Mouse (Mus musculus) heart, embryonic 16.5 days (tissue): ENCODE results near the gene Riok1. TPM values are rescaled to one million over a fixed set of nuclear protein-coding genes. Genes with fewer than 3 reads are reported as not detected.
A peak's percentile ranks its signal among the peaks of the same experiment; 100 is the strongest.

Experiments
- ATAC-seq: fragments of 200-750 bp; cut with Nextera tagmentation; replicated peaks from 2 replicates; pipeline ENCODE4 v1.8.0; 2017; ENCODE audit warnings: moderate number of reproducible peaks; ENCODE audit not compliant: insufficient read depth, low FRiP score; ENCODE audit errors: extremely low read depth
- H3K27ac ChIP-seq: fragments of 300-500 bp; sonication (generic); 2 replicates; pipeline ENCODE4 v1.5.1; 2014; ENCODE audit warnings: mild to moderate bottlenecking, low read length, control low read depth, moderate library complexity
- H3K27me3 ChIP-seq: fragments of 300-500 bp; sonication (generic); 2 replicates; pipeline ENCODE4 v1.6.1; 2014; ENCODE audit warnings: low read length, mixed read lengths; ENCODE audit not compliant: control insufficient read depth, insufficient read depth
- H3K36me3 ChIP-seq: fragments of 300-500 bp; sonication (generic); 2 replicates; pipeline ENCODE4 v1.6.1; 2014; ENCODE audit not compliant: control insufficient read depth, insufficient read depth
- H3K4me1 ChIP-seq: fragments of 300-500 bp; sonication (generic); 2 replicates; pipeline ENCODE4 v1.6.1; 2014; ENCODE audit warnings: low read length, mixed read lengths; ENCODE audit not compliant: control insufficient read depth, insufficient read depth
- H3K4me2 ChIP-seq: fragments of 300-500 bp; sonication (generic); 2 replicates; pipeline ENCODE4 v1.6.1; 2014; ENCODE audit warnings: low read depth, mild to moderate bottlenecking, control low read depth, low read length
- H3K4me3 ChIP-seq: fragments of 300-500 bp; sonication (generic); 2 replicates; pipeline ENCODE4 v1.5.1; 2014; ENCODE audit warnings: mild to moderate bottlenecking, control low read depth, low read length
- H3K9ac ChIP-seq: fragments of 300-500 bp; sonication (generic); 2 replicates; pipeline ENCODE4 v1.6.1; 2014; ENCODE audit warnings: low read length, control low read depth
- H3K9me3 ChIP-seq: fragments of 300-500 bp; sonication (generic); replicated peaks from 2 replicates; pipeline ENCODE4 v1.6.1; 2016; ENCODE audit warnings: low read length; ENCODE audit not compliant: control insufficient read depth
- WGBS: fragments of 180-500 bp; shearing (Covaris S2); extraction: QIAGEN DNeasy Blood & Tissue Kit; methylation state at CpG from one replicate; pipeline ENCODE4 v1.1.7; 2014; 5-methylcytosine and 5-hydroxymethylcytosine counted together
- polyA plus RNA-seq: library from polyadenylated mRNA; unstranded; fragments of >200 nt; fragmentation: Nextera tagmentation; extraction: Ambion mirVana; gene quantifications from 2 replicates; pipeline ENCODE4 v1.2.1, GENCODE M21; 2015

Riok1 gene
- polyA plus RNA-seq = 30.3 and 36.0 TPM in 2 replicates

GRCm38 (mm10) chr13:38036343-38037043 lies at the start of gene Riok1:
Gene Riok1, plus strand, starts transcription at chr13:38036995.
- peak within 1 kb of the TSS; percentile 93 for H3K9ac ChIP-seq
- H3K4me3 ChIP-seq = peak within 1 kb of the TSS; percentile 88
- peaks cover 15% of the 10 kb centered on the region for H3K4me1 ChIP-seq
- peak; percentile 63 for ATAC-seq
- peaks cover 10% of the 10 kb centered on the region for H3K36me3 ChIP-seq
- peak within 1 kb of the TSS; percentile 81 for H3K27ac ChIP-seq
- H3K9me3 ChIP-seq = no peaks in the 10 kb centered on the region
- H3K27me3 ChIP-seq = no peaks in the 10 kb centered on the region
- peak within 1 kb of the TSS; percentile 93 for H3K4me2 ChIP-seq
- 8% methylated on average over 37 of the region's 37 CpGs for WGBS

GRCm38 (mm10) chr13:37989701-37990100 lies 47.1 kb upstream of the Riok1 start:
- peaks cover 46% of the 10 kb centered on the region for H3K36me3 ChIP-seq
- no peak overlapping the region for H3K4me2 ChIP-seq
- H3K4me3 ChIP-seq = no peak overlapping the region
- H3K27ac ChIP-seq = no peak overlapping the region
- H3K4me1 ChIP-seq = peaks cover 5% of the 10 kb centered on the region
- ATAC-seq = no peak
- H3K27me3 ChIP-seq = no peaks in the 10 kb centered on the region
- H3K9me3 ChIP-seq = no peaks in the 10 kb centered on the region
- no peak overlapping the region for H3K9ac ChIP-seq
- WGBS = 84% methylated on average over 8 of the region's 8 CpGs

- WGBS = 10% methylated on average over 10 of the region's 10 CpGs
- H3K9ac ChIP-seq = peak overlapping the region; percentile 96
- ATAC-seq = no peak
- H3K27me3 ChIP-seq = no peaks in the 10 kb centered on the region
- peaks cover 23% of the 10 kb centered on the region for H3K36me3 ChIP-seq
- H3K4me1 ChIP-seq = peaks cover 5% of the 10 kb centered on the region
- H3K4me2 ChIP-seq = peak overlapping the region; percentile 77
- no peak overlapping the region; the same call in 1 of the 2 replicates for H3K27ac ChIP-seq
- peak overlapping the region; percentile 96 for H3K4me3 ChIP-seq
- H3K9me3 ChIP-seq = no peaks in the 10 kb centered on the region
These were observed 44.0 kb upstream of the Riok1 start for GRCm38 (mm10) chr13:37992638-37993371.

- H3K9me3 ChIP-seq = no peaks in the 10 kb centered on the region
- WGBS = 0% methylated on average over 17 of the region's 17 CpGs
- H3K36me3 ChIP-seq = peaks cover 21% of the 10 kb centered on the region
- ATAC-seq = peak; percentile 56
- H3K27ac ChIP-seq = peak overlapping the region; percentile 94
- H3K27me3 ChIP-seq = no peaks in the 10 kb centered on the region
- H3K4me3 ChIP-seq = peak overlapping the region; percentile 96
- peaks cover 5% of the 10 kb centered on the region for H3K4me1 ChIP-seq
- H3K4me2 ChIP-seq = peak overlapping the region; percentile 77
- peak overlapping the region; percentile 96 for H3K9ac ChIP-seq
These were observed 43.5 kb upstream of the Riok1 start for GRCm38 (mm10) chr13:37993376-37993703.

- H3K4me1 ChIP-seq = peaks cover 5% of the 10 kb centered on the region
- H3K9ac ChIP-seq = peak within 1 kb of the TSS; percentile 96
- H3K4me3 ChIP-seq = peak within 1 kb of the TSS; percentile 96
- ATAC-seq = peak; percentile 99
- no peaks in the 10 kb centered on the region for H3K27me3 ChIP-seq
- H3K4me2 ChIP-seq = peak within 1 kb of the TSS; percentile 77
- peaks cover 17% of the 10 kb centered on the region for H3K36me3 ChIP-seq
- peak within 1 kb of the TSS; percentile 94 for H3K27ac ChIP-seq
- H3K9me3 ChIP-seq = no peaks in the 10 kb centered on the region
- 2% methylated on average over 65 of the region's 89 CpGs for WGBS
These were observed 42.9 kb upstream of the Riok1 start, which contains the start of gene Ssr1 for GRCm38 (mm10) chr13:37993704-37994404. Gene Ssr1, minus strand, starts transcription at chr13:37994217.

- H3K9me3 ChIP-seq = no peaks in the 10 kb centered on the region
- peak overlapping the region; percentile 57 for H3K9ac ChIP-seq
- H3K27me3 ChIP-seq = no peaks in the 10 kb centered on the region
- H3K4me1 ChIP-seq = peaks cover 5% of the 10 kb centered on the region
- peaks cover 12% of the 10 kb centered on the region for H3K36me3 ChIP-seq
- peak overlapping the region; percentile 96 for H3K4me3 ChIP-seq
- H3K4me2 ChIP-seq = peak overlapping the region; percentile 61
- WGBS = 22% methylated on average over 7 of the region's 7 CpGs
- ATAC-seq = no peak
- peak overlapping the region; percentile 6; the same call in 1 of the 2 replicates for H3K27ac ChIP-seq
These were observed 42.4 kb upstream of the Riok1 start for GRCm38 (mm10) chr13:37994405-37994749.

GRCm38 (mm10) chr13:37999713-38000112 lies 37.1 kb upstream of the Riok1 start:
- no peaks in the 10 kb centered on the region for H3K27me3 ChIP-seq
- H3K9me3 ChIP-seq = peaks cover 4% of the 10 kb centered on the region
- no peak overlapping the region for H3K9ac ChIP-seq
- H3K36me3 ChIP-seq = no peaks in the 10 kb centered on the region
- ATAC-seq = no peak
- H3K4me2 ChIP-seq = no peak overlapping the region
- no peaks in the 10 kb centered on the region for H3K4me1 ChIP-seq
- H3K4me3 ChIP-seq = no peak overlapping the region
- no peak overlapping the region for H3K27ac ChIP-seq
- WGBS = 88% methylated on average over 3 of the region's 3 CpGs

- H3K27me3 ChIP-seq = no peaks in the 10 kb centered on the region
- 49% methylated on average over 1 of the region's 1 CpGs for WGBS
- no peak overlapping the region for H3K27ac ChIP-seq
- no peak for ATAC-seq
- no peak overlapping the region for H3K9ac ChIP-seq
- H3K4me1 ChIP-seq = no peaks in the 10 kb centered on the region
- no peak overlapping the region for H3K4me3 ChIP-seq
- no peaks in the 10 kb centered on the region for H3K36me3 ChIP-seq
- H3K9me3 ChIP-seq = peaks cover 4% of the 10 kb centered on the region
- no peak overlapping the region for H3K4me2 ChIP-seq
These were observed 34.3 kb upstream of the Riok1 start for GRCm38 (mm10) chr13:38002461-38002860.

GRCm38 (mm10) chr13:38007972-38008371 lies 28.8 kb upstream of the Riok1 start:
- H3K4me3 ChIP-seq = no peak overlapping the region
- H3K4me2 ChIP-seq = no peak overlapping the region
- H3K27ac ChIP-seq = no peak overlapping the region
- WGBS = 82% methylated on average over 2 of the region's 2 CpGs
- no peaks in the 10 kb centered on the region for H3K27me3 ChIP-seq
- no peak for ATAC-seq
- no peaks in the 10 kb centered on the region for H3K36me3 ChIP-seq
- no peak overlapping the region for H3K9ac ChIP-seq
- no peaks in the 10 kb centered on the region for H3K4me1 ChIP-seq
- peaks cover under 1% of the 10 kb centered on the region for H3K9me3 ChIP-seq
